Mouse (Mus musculus): ENCODE measurements around the gene Gm47289. TPM values are rescaled to one million over a fixed set of nuclear protein-coding genes. Genes with fewer than 3 reads are reported as not detected.

Gene Gm47289
- not detected in 2 replicates for polyA plus RNA-seq (2015; fragmentation: Nextera tagmentation; extraction: Ambion mirVana)

- Histone ChIP-seq H3K4me1 (0 out of 2 replicates have a peak, but pooled peaks cover 6% of the 10 kb centered on the region), H3K4me3 (no peak within 1 kb of the TSS), H3K9me3 (no peaks in the 10 kb centered on the region), H3K27ac (no peak within 1 kb of the TSS), H3K4me2 (no peak within 1 kb of the TSS), H3K9ac (no peak within 1 kb of the TSS), H3K36me3 (replicated peaks) (no peaks in the 10 kb centered on the region), H3K27me3 (replicated peaks) (peaks cover 10% of the 10 kb centered on the region)
- WGBS: 55% methylated on average over 4 of the region's 4 CpGs
- no peak for ATAC-seq (replicated peaks)
Observed at GRCm38 (mm10) chr9:119158861-119159260, at the start of gene Gm47289. Gene Gm47289 (plus strand): TSS chr9:119159161.

GRCm38 (mm10) chr9:119109685-119110353 is 49.1 kb upstream of the Gm47289 start:
- no peak overlapping the region for H3K4me2 ChIP-seq
- H3K27me3 ChIP-seq (replicated peaks): no peaks in the 10 kb centered on the region
- no peak for ATAC-seq (replicated peaks)
- H3K36me3 ChIP-seq (replicated peaks): no peaks in the 10 kb centered on the region
- H3K9ac ChIP-seq: no peak overlapping the region
- WGBS: 49% methylated on average over 12 of the region's 12 CpGs
- no peaks in the 10 kb centered on the region for H3K4me1 ChIP-seq
- H3K27ac ChIP-seq: no peak overlapping the region
- H3K9me3 ChIP-seq: no peaks in the 10 kb centered on the region
- no peak overlapping the region for H3K4me3 ChIP-seq

GRCm38 (mm10) chr9:119110640-119111039 is 48.3 kb upstream of the Gm47289 start:
- Histone ChIP-seq H3K27me3 (replicated peaks) (no peaks in the 10 kb centered on the region), H3K9ac (no peak overlapping the region), H3K4me2 (no peak overlapping the region), H3K36me3 (replicated peaks) (no peaks in the 10 kb centered on the region), H3K9me3 (no peaks in the 10 kb centered on the region), H3K4me1 (no peaks in the 10 kb centered on the region), H3K4me3 (no peak overlapping the region), H3K27ac (no peak overlapping the region)
- 45% methylated on average over 3 of the region's 3 CpGs for WGBS
- no peak for ATAC-seq (replicated peaks)

- no peaks in the 10 kb centered on the region for H3K27me3 ChIP-seq (replicated peaks)
- no peak overlapping the region for H3K4me3 ChIP-seq
- no peaks in the 10 kb centered on the region for H3K4me1 ChIP-seq
- no peak for ATAC-seq (replicated peaks)
- H3K36me3 ChIP-seq (replicated peaks): no peaks in the 10 kb centered on the region
- 84% methylated on average over 17 of the region's 17 CpGs for WGBS
- no peak overlapping the region for H3K9ac ChIP-seq
- H3K27ac ChIP-seq: no peak overlapping the region
- H3K4me2 ChIP-seq: no peak overlapping the region
- H3K9me3 ChIP-seq: no peaks in the 10 kb centered on the region
Observed at GRCm38 (mm10) chr9:119114911-119115310, 44.0 kb upstream of the Gm47289 start.

- Histone ChIP-seq H3K27ac (no peak overlapping the region), H3K4me3 (no peak overlapping the region), H3K36me3 (replicated peaks) (no peaks in the 10 kb centered on the region), H3K4me2 (no peak overlapping the region), H3K9ac (no peak overlapping the region), H3K27me3 (replicated peaks) (no peaks in the 10 kb centered on the region), H3K4me1 (no peaks in the 10 kb centered on the region), H3K9me3 (no peaks in the 10 kb centered on the region)
- WGBS: 88% methylated on average over 19 of the region's 19 CpGs
- no peak for ATAC-seq (replicated peaks)
Observed at GRCm38 (mm10) chr9:119119409-119120167, 39.4 kb upstream of the Gm47289 start.

- Histone ChIP-seq H3K4me1 (no peaks in the 10 kb centered on the region), H3K9me3 (no peaks in the 10 kb centered on the region), H3K4me3 (no peak overlapping the region), H3K9ac (no peak overlapping the region), H3K36me3 (replicated peaks) (no peaks in the 10 kb centered on the region), H3K4me2 (no peak overlapping the region), H3K27ac (no peak overlapping the region), H3K27me3 (replicated peaks) (no peaks in the 10 kb centered on the region)
- no peak for ATAC-seq (replicated peaks)
- 76% methylated on average over 3 of the region's 3 CpGs for WGBS
Observed at GRCm38 (mm10) chr9:119120168-119120560, 38.8 kb upstream of the Gm47289 start.

GRCm38 (mm10) chr9:119122596-119123369 is 36.2 kb upstream of the Gm47289 start:
- ATAC-seq (replicated peaks): no peak
- Histone ChIP-seq H3K4me1 (no peaks in the 10 kb centered on the region), H3K4me2 (no peak overlapping the region), H3K4me3 (no peak overlapping the region), H3K27me3 (replicated peaks) (no peaks in the 10 kb centered on the region), H3K36me3 (replicated peaks) (no peaks in the 10 kb centered on the region), H3K9ac (no peak overlapping the region), H3K9me3 (no peaks in the 10 kb centered on the region), H3K27ac (no peak overlapping the region)
- WGBS: 87% methylated on average over 18 of the region's 18 CpGs

- H3K27ac ChIP-seq: no peak overlapping the region
Observed at GRCm38 (mm10) chr9:119128436-119129181, 30.4 kb upstream of the Gm47289 start.

GRCm38 (mm10) chr9:119130692-119131091 is 28.3 kb upstream of the Gm47289 start:
- Histone ChIP-seq H3K9me3 (no peaks in the 10 kb centered on the region), H3K4me1 (no peaks in the 10 kb centered on the region), H3K9ac (no peak overlapping the region), H3K36me3 (replicated peaks) (no peaks in the 10 kb centered on the region), H3K4me3 (no peak overlapping the region), H3K4me2 (no peak overlapping the region), H3K27ac (no peak overlapping the region), H3K27me3 (replicated peaks) (no peaks in the 10 kb centered on the region)
- WGBS: 63% methylated on average over 5 of the region's 5 CpGs
- no peak for ATAC-seq (replicated peaks)

More at GRCm38 (mm10) chr9:119128436-119129181, 30.4 kb upstream of the Gm47289 start:
- WGBS: 83% methylated on average over 12 of the region's 12 CpGs
- Histone ChIP-seq H3K4me1 (no peaks in the 10 kb centered on the region), H3K4me2 (no peak overlapping the region), H3K4me3 (no peak overlapping the region), H3K27me3 (replicated peaks) (no peaks in the 10 kb centered on the region), H3K9ac (no peak overlapping the region), H3K36me3 (replicated peaks) (no peaks in the 10 kb centered on the region), H3K9me3 (no peaks in the 10 kb centered on the region)
- no peak for ATAC-seq (replicated peaks)

- H3K9ac ChIP-seq: no peak overlapping the region
- H3K27me3 ChIP-seq (replicated peaks): no peaks in the 10 kb centered on the region
- no peaks in the 10 kb centered on the region for H3K9me3 ChIP-seq
- no peak overlapping the region for H3K27ac ChIP-seq
- no peaks in the 10 kb centered on the region for H3K4me1 ChIP-seq
- no peaks in the 10 kb centered on the region for H3K36me3 ChIP-seq (replicated peaks)
- ATAC-seq (replicated peaks): no peak
- H3K4me3 ChIP-seq: no peak overlapping the region
- H3K4me2 ChIP-seq: no peak overlapping the region
- 90% methylated on average over 2 of the region's 2 CpGs for WGBS
Observed at GRCm38 (mm10) chr9:119138836-119139235, 20.1 kb upstream of the Gm47289 start.

- H3K4me3 ChIP-seq: no peak overlapping the region
Observed at GRCm38 (mm10) chr9:119142066-119142465, 16.9 kb upstream of the Gm47289 start.

GRCm38 (mm10) chr9:119143372-119143771 is 15.6 kb upstream of the Gm47289 start:
- WGBS: 72% methylated on average over 9 of the region's 9 CpGs

More at GRCm38 (mm10) chr9:119142066-119142465, 16.9 kb upstream of the Gm47289 start:
- no peak for ATAC-seq (replicated peaks)
- 88% methylated on average over 5 of the region's 5 CpGs for WGBS
- H3K27ac ChIP-seq: no peak overlapping the region
- no peaks in the 10 kb centered on the region for H3K4me1 ChIP-seq
- H3K4me2 ChIP-seq: no peak overlapping the region
- H3K9me3 ChIP-seq: no peaks in the 10 kb centered on the region
- no peak overlapping the region for H3K9ac ChIP-seq
- H3K27me3 ChIP-seq (replicated peaks): no peaks in the 10 kb centered on the region
- no peaks in the 10 kb centered on the region for H3K36me3 ChIP-seq (replicated peaks)

More at GRCm38 (mm10) chr9:119143372-119143771, 15.6 kb upstream of the Gm47289 start:
- H3K27me3 ChIP-seq (replicated peaks): no peaks in the 10 kb centered on the region
- H3K4me3 ChIP-seq: no peak overlapping the region
- no peaks in the 10 kb centered on the region for H3K36me3 ChIP-seq (replicated peaks)
- ATAC-seq (replicated peaks): no peak
- no peaks in the 10 kb centered on the region for H3K4me1 ChIP-seq
- H3K4me2 ChIP-seq: no peak overlapping the region
- H3K9me3 ChIP-seq: no peaks in the 10 kb centered on the region
- H3K9ac ChIP-seq: no peak overlapping the region
- no peak overlapping the region for H3K27ac ChIP-seq

Data from midbrain, embryonic 15.5 days (tissue).